Mouse (Mus musculus) forebrain, embryonic 15.5 days (tissue): ENCODE results near the gene Msh3. TPM values are rescaled to one million over a fixed set of nuclear protein-coding genes. Genes with fewer than 3 reads are reported as not detected.

Experiments used
- ATAC-seq: fragments of 200-750 bp; cut with Nextera tagmentation; replicated peaks from 2 replicates; pipeline ENCODE4 v1.8.0; 2017; ENCODE audit warnings: mild to moderate bottlenecking, moderate TSS enrichment, moderate library complexity
- H3K27ac ChIP-seq: fragments of 300-500 bp; sonication (generic); replicated peaks from 2 replicates; pipeline ENCODE4 v1.5.1; 2015; ENCODE audit warnings: mild to moderate bottlenecking, inconsistent platforms
- H3K27me3 ChIP-seq: fragments of 300-500 bp; sonication (generic); 2 replicates; pipeline ENCODE4 v1.6.1; 2015; ENCODE audit warnings: inconsistent platforms
- H3K36me3 ChIP-seq: fragments of 300-500 bp; sonication (generic); 2 replicates; pipeline ENCODE4 v1.6.1; 2015; ENCODE audit warnings: mild to moderate bottlenecking, inconsistent platforms
- H3K4me1 ChIP-seq: fragments of 300-500 bp; sonication (generic); 2 replicates; pipeline ENCODE4 v1.6.1; 2015; ENCODE audit warnings: inconsistent platforms
- H3K4me2 ChIP-seq: fragments of 300-500 bp; sonication (generic); replicated peaks from 2 replicates; pipeline ENCODE4 v1.6.1; 2015; ENCODE audit warnings: mild to moderate bottlenecking, inconsistent platforms
- H3K4me3 ChIP-seq: fragments of 300-500 bp; sonication (generic); 2 replicates; pipeline ENCODE4 v1.5.1; 2015; ENCODE audit warnings: mild to moderate bottlenecking, inconsistent platforms
- H3K9ac ChIP-seq: fragments of 300-500 bp; sonication (generic); replicated peaks from 2 replicates; pipeline ENCODE4 v1.6.1; 2015; ENCODE audit warnings: mild to moderate bottlenecking, inconsistent platforms
- H3K9me3 ChIP-seq: fragments of 300-500 bp; sonication (generic); 2 replicates; pipeline ENCODE4 v1.6.1; 2016; ENCODE audit warnings: inconsistent platforms
- WGBS: fragments of 180-500 bp; shearing (Covaris S2); methylation state at CpG from one replicate; pipeline ENCODE4 v1.1.7; 2015; ENCODE audit warnings: mixed read lengths; 5-methylcytosine and 5-hydroxymethylcytosine counted together
- polyA plus RNA-seq: library from polyadenylated mRNA; unstranded; fragments of >200 nt; fragmentation: Nextera tagmentation; extraction: Ambion mirVana; gene quantifications from 2 replicates; pipeline ENCODE4 v1.2.1, GENCODE M21; 2015

Gene Msh3
- polyA plus RNA-seq, 1 experiment from 2014 or later: 28.5 TPM

GRCm38 (mm10) chr13:92356376-92356775 lies 1.6 kb upstream of the Msh3 start:
- Histone ChIP-seq H3K9ac (no peak overlapping the region), H3K9me3 (no peaks in the 10 kb centered on the region), H3K36me3 (no peaks in the 10 kb centered on the region), H3K27me3 (no peaks in the 10 kb centered on the region), H3K27ac (no peak overlapping the region), H3K4me1 (peaks cover 20% of the 10 kb centered on the region), H3K4me2 (peak overlapping the region; percentile 90), H3K4me3 (peak overlapping the region; percentile 80; the same call in 1 of the 2 replicates)
- ATAC-seq: no peak
- WGBS: 66% methylated on average over 7 of the region's 7 CpGs

DNA sequence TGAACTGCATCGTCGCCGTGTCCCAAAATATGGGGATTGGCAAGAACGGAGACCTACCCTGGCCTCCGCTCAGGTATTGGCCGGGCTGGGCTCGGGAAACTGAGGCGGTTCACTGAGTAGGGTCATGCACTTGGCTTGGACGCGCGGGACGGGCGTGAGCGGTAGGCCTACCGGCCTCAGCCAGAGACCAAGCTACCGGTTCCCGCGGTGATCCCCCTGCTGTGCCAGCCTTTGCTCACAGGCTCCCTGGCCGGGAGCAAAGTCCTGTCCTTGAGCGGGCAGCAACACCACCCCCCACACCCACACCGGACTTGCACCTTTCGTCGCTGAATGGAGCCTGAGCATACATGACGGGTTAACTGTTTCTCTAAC lies 455 bp upstream of the Msh3 start:
- WGBS: under 1% methylated on average over 24 of the region's 24 CpGs

GRCm38 (mm10) chr13:92353956-92354355 lies 847 bp downstream of the Msh3 start:
- H3K27me3 ChIP-seq: no peaks in the 10 kb centered on the region
- H3K27ac ChIP-seq: peak overlapping the region; percentile 94
- H3K4me2 ChIP-seq: peak overlapping the region; percentile 90
- peaks cover 20% of the 10 kb centered on the region for H3K4me1 ChIP-seq
- 20% methylated on average over 4 of the region's 4 CpGs for WGBS
- ATAC-seq: no peak; the same call in 1 of the 2 replicates
- peak overlapping the region; percentile 68 for H3K9ac ChIP-seq
- peak overlapping the region; percentile 80 for H3K4me3 ChIP-seq
- no peaks in the 10 kb centered on the region for H3K9me3 ChIP-seq
- peaks cover 3% of the 10 kb centered on the region; the same call in 1 of the 2 replicates for H3K36me3 ChIP-seq

More for the DNA sequence above, 455 bp upstream of the Msh3 start:
- no peaks in the 10 kb centered on the region for H3K27me3 ChIP-seq
- H3K27ac ChIP-seq: peak overlapping the region; percentile 94; the same call in 1 of the 2 replicates
- H3K4me1 ChIP-seq: peaks cover 20% of the 10 kb centered on the region
- H3K36me3 ChIP-seq: no peaks in the 10 kb centered on the region
- H3K9ac ChIP-seq: peak overlapping the region; percentile 48
- no peaks in the 10 kb centered on the region for H3K9me3 ChIP-seq
- peak overlapping the region; percentile 80 for H3K4me3 ChIP-seq
- ATAC-seq: no peak
- peak overlapping the region; percentile 90 for H3K4me2 ChIP-seq

- H3K27ac ChIP-seq: no peak overlapping the region
- H3K9me3 ChIP-seq: no peaks in the 10 kb centered on the region
- no peak overlapping the region for H3K9ac ChIP-seq
- no peak overlapping the region for H3K4me2 ChIP-seq
- no peak for ATAC-seq
- H3K4me3 ChIP-seq: no peak overlapping the region
- H3K36me3 ChIP-seq: peaks cover 25% of the 10 kb centered on the region
- H3K27me3 ChIP-seq: no peaks in the 10 kb centered on the region
- 92% methylated on average over 6 of the region's 6 CpGs for WGBS
- H3K4me1 ChIP-seq: peaks cover 20% of the 10 kb centered on the region
Observed at GRCm38 (mm10) chr13:92351100-92351499, 3.7 kb downstream of the Msh3 start.

GRCm38 (mm10) chr13:92346338-92346737 lies 8.5 kb downstream of the Msh3 start:
- no peak overlapping the region for H3K4me2 ChIP-seq
- peaks cover 47% of the 10 kb centered on the region for H3K36me3 ChIP-seq
- no peaks in the 10 kb centered on the region for H3K9me3 ChIP-seq
- WGBS: 81% methylated on average over 5 of the region's 5 CpGs
- no peak overlapping the region for H3K9ac ChIP-seq
- H3K27ac ChIP-seq: no peak overlapping the region
- no peaks in the 10 kb centered on the region for H3K4me1 ChIP-seq
- no peak overlapping the region for H3K4me3 ChIP-seq
- ATAC-seq: no peak
- H3K27me3 ChIP-seq: no peaks in the 10 kb centered on the region

DNA sequence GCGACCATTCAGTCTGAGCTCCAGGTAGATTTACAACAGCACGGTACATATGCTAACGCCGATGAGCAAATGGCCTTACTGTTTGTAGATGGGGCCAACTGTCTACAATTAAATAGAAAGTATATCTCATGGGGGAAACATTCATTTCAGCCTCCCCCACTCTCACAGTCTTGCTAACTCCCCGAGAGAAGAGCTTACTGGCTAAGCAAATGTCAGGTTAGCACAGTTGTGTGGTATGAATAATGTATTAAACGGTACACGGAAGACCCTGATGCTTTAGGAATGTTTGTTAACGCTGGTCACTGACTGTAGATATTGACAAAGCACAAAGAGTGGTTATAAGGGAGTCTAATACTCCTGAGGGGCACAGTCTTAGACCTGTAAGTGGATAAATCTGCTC lies 10.8 kb downstream of the Msh3 start:
- H3K4me3 ChIP-seq: no peak overlapping the region
- no peaks in the 10 kb centered on the region for H3K27me3 ChIP-seq
- no peak overlapping the region for H3K27ac ChIP-seq
- H3K36me3 ChIP-seq: peaks cover 47% of the 10 kb centered on the region
- no peak overlapping the region for H3K4me2 ChIP-seq
- no peaks in the 10 kb centered on the region for H3K4me1 ChIP-seq
- WGBS: 92% methylated on average over 8 of the region's 8 CpGs
- ATAC-seq: no peak
- no peaks in the 10 kb centered on the region for H3K9me3 ChIP-seq
- no peak overlapping the region for H3K9ac ChIP-seq

GRCm38 (mm10) chr13:92339787-92340186 lies 15.0 kb downstream of the Msh3 start:
- Histone ChIP-seq H3K4me1 (no peaks in the 10 kb centered on the region), H3K36me3 (peaks cover 21% of the 10 kb centered on the region; the same call in 1 of the 2 replicates), H3K4me3 (no peak overlapping the region), H3K27ac (no peak overlapping the region), H3K27me3 (no peaks in the 10 kb centered on the region), H3K4me2 (no peak overlapping the region), H3K9ac (no peak overlapping the region), H3K9me3 (no peaks in the 10 kb centered on the region)
- WGBS: 95% methylated on average over 3 of the region's 3 CpGs
- ATAC-seq: no peak

GRCm38 (mm10) chr13:92337773-92338462 lies 16.9 kb downstream of the Msh3 start:
- no peak overlapping the region for H3K27ac ChIP-seq
- H3K9me3 ChIP-seq: no peaks in the 10 kb centered on the region
- H3K4me2 ChIP-seq: no peak overlapping the region
- ATAC-seq: no peak
- peaks cover 6% of the 10 kb centered on the region; the same call in 1 of the 2 replicates for H3K36me3 ChIP-seq
- H3K4me1 ChIP-seq: no peaks in the 10 kb centered on the region
- H3K9ac ChIP-seq: no peak overlapping the region
- 86% methylated on average over 6 of the region's 6 CpGs for WGBS
- H3K4me3 ChIP-seq: no peak overlapping the region
- H3K27me3 ChIP-seq: no peaks in the 10 kb centered on the region

DNA sequence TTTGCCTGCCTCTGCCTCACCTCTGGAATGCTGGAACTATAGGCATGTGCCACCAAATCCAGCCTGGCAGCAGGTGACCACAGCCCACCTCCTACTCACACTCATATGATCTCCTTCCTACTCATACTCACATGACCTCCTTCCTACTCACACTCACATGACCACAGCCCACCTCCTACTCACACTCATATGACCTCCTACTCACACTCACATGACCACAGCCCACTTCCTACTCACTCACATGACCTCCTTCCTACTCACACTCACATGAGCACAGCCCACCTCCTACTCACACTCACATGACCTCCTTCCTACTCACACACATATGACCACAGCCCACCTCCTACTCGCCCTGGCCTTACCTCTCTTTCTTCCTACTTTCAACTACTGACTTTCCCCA lies 17.9 kb downstream of the Msh3 start:
- Histone ChIP-seq H3K4me1 (no peaks in the 10 kb centered on the region), H3K36me3 (peaks cover 5% of the 10 kb centered on the region; the same call in 1 of the 2 replicates), H3K9me3 (no peaks in the 10 kb centered on the region), H3K4me2 (no peak overlapping the region), H3K4me3 (no peak overlapping the region), H3K27me3 (no peaks in the 10 kb centered on the region), H3K9ac (no peak overlapping the region), H3K27ac (no peak overlapping the region)
- no peak for ATAC-seq
- WGBS: 98% methylated on average over 1 of the region's 1 CpGs

GRCm38 (mm10) chr13:92332103-92332879 lies 22.5 kb downstream of the Msh3 start:
- no peak overlapping the region for H3K4me3 ChIP-seq
- H3K36me3 ChIP-seq: no peaks in the 10 kb centered on the region
- ATAC-seq: no peak
- WGBS: 80% methylated on average over 15 of the region's 15 CpGs
- H3K9me3 ChIP-seq: no peaks in the 10 kb centered on the region
- H3K27me3 ChIP-seq: no peaks in the 10 kb centered on the region
- H3K27ac ChIP-seq: no peak overlapping the region
- H3K4me1 ChIP-seq: no peaks in the 10 kb centered on the region
- no peak overlapping the region for H3K9ac ChIP-seq
- no peak overlapping the region for H3K4me2 ChIP-seq

DNA sequence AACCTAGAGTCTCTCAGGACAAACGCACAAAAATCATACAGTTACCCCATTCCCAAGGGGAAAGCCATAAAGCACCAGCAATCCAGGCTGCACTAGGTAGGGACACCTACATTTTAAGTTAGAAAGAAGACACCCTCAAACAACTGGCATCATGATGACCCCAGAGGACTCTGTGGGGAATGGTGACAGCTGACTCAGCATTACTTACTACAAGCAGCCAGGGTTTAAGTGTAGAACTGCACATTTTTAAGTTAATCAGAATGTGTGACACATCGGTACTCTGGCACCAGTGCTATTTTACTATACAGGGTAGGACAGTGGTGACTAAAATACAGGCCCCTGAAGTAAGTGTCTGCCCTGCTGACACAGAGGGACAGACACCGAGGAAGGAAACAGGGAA lies 24.2 kb downstream of the Msh3 start:
- H3K27ac ChIP-seq: no peak overlapping the region
- 95% methylated on average over 3 of the region's 3 CpGs for WGBS
- no peak overlapping the region for H3K4me2 ChIP-seq
- H3K36me3 ChIP-seq: no peaks in the 10 kb centered on the region
- H3K4me3 ChIP-seq: no peak overlapping the region
- H3K27me3 ChIP-seq: no peaks in the 10 kb centered on the region
- no peak for ATAC-seq
- no peak overlapping the region for H3K9ac ChIP-seq
- no peaks in the 10 kb centered on the region for H3K4me1 ChIP-seq
- H3K9me3 ChIP-seq: no peaks in the 10 kb centered on the region

GRCm38 (mm10) chr13:92328000-92328399 lies 26.8 kb downstream of the Msh3 start:
- Histone ChIP-seq H3K36me3 (no peaks in the 10 kb centered on the region), H3K4me3 (no peak overlapping the region), H3K4me1 (no peaks in the 10 kb centered on the region), H3K9ac (no peak overlapping the region), H3K4me2 (no peak overlapping the region), H3K27me3 (no peaks in the 10 kb centered on the region), H3K27ac (no peak overlapping the region), H3K9me3 (no peaks in the 10 kb centered on the region)
- ATAC-seq: no peak
- 95% methylated on average over 2 of the region's 2 CpGs for WGBS
